Mouse (Mus musculus) brown adipose tissue, adult 24 weeks (tissue): ENCODE measurements at regions not wholly inside any gene's neighbourhood (a gene's known extent, or its start where the extent isn't known, plus 50 kb on each side); places are given as distances from the start of the nearest gene placed in this dataset.
"Not testable (repeated sequence)": the region's sequence is repeated elsewhere in the genome, so short reads cannot be mapped to it uniquely, and the experiment has no call there.

Source experiments
- H3K27ac ChIP-seq: fragments of 200-500 bp; replicated peaks from 2 replicates; pipeline ENCODE4 v1.5.1; 2012; ENCODE audit warnings: low read depth, mild to moderate bottlenecking, low read length
- H3K4me1 ChIP-seq: fragments of 200-500 bp; 2 replicates; pipeline ENCODE4 v1.6.1; 2012; ENCODE audit warnings: low read length, mixed read lengths; ENCODE audit not compliant: control insufficient read depth, insufficient read depth, insufficient read length
- H3K4me3 ChIP-seq: fragments of 200-500 bp; 2 replicates; pipeline ENCODE4 v1.5.1; 2012; ENCODE audit warnings: low read depth, mild to moderate bottlenecking, low read length, moderate library complexity; ENCODE audit not compliant: insufficient read depth

DNA sequence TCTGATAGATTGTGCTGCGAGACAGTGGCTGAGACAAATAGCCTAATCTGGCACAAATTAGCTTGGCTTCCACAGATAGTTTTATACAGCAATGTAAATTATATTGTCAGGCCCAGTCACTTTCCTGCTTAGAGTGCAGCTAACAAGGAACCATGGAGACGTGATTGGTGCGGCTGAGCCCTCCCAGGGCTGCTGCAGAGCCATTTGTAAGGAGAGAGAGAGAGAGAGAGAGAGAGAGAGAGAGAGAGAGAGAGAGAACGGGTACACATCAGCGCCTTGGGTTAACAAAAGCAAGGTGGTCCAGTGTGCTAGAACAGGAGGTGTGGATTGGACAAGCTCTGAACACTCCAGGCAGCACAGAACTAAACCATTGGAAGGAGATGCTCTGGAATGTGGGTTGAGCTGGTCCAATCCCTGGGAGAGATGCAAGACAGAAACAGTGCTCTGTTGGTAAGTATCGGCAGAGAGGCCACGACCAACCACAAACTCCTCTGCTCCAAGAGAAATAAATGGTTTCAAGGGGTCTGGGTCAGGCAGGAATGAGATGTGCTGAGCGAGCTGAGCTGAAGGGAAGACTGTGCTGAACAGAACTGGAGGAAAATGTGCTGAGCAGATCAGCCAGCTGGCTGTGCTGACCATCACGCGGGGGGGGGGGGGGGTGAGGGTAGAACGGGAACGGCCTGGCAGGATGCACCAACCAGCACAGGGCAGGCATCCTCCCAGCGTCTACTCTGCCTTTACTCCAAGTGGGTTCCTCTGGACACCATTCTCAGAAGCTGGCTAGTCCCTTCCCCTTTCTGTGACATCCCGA, 228.8 kb upstream of the Zfp703 start:
- H3K4me3 ChIP-seq: no peak overlapping the region
- H3K27ac ChIP-seq: no peak overlapping the region
- H3K4me1 ChIP-seq: peaks cover 2% of the 10 kb centered on the region; the same call in 1 of the 2 replicates

DNA sequence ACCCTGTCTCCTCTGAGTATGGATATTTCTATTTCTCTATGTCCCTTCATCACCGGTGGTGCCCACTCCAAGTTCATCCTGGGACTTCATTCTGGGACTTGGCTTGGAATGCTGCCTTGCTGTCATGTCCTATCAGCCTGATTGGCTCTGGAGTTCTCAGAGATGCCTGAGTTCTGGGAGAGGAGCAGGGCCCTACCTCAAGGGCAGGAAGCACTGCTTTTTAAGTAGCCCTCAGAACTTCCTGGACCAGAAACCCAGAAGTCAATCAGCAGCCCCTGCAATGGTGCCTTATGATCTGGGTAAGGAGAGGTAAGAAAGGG, 228.2 kb upstream of the Zfp703 start:
- H3K4me1 ChIP-seq: peaks cover 2% of the 10 kb centered on the region; the same call in 1 of the 2 replicates
- no peak overlapping the region for H3K27ac ChIP-seq
- H3K4me3 ChIP-seq: no peak overlapping the region

DNA sequence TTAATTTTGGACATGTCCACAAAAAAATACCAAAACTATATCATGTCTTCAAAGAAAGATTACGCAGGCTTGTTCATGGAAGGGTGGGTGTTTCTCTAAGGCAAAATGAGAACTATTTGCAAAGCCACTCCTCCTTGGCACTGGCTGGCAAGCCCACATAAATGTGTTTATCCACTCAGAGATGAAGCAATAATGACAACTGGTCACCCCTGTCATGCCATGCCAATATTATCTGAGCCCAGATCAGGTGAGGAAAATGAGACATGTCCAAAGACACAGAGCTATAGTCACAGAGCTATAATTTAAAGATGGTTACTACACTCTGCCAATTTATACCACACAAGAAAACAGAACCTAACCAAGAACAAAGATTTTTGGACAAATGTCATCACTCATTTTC, 227.0 kb upstream of the Zfp703 start:
- Histone ChIP-seq H3K27ac (no peak overlapping the region), H3K4me1 (peaks cover 2% of the 10 kb centered on the region; the same call in 1 of the 2 replicates), H3K4me3 (no peak overlapping the region)

DNA sequence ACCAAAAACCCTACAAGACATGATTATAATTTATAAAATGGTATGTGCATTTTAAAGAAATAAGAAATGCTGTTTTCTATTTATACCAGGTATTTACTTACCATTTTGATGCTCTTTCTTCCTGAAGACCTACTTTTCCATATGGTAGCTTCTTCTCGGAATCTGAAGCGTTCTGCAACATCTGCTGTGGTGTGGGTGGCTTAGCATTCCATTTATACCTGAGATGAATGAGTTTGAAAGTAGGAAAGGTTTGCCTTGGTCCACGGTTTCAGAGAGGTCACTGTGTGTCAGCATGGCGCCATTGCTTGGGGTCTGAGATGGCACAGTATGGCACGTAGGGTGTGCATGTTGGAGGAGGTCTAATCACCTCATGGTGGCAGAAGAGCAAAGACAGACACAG, 225.5 kb upstream of the Zfp703 start:
- peaks cover 2% of the 10 kb centered on the region; the same call in 1 of the 2 replicates for H3K4me1 ChIP-seq
- no peak overlapping the region for H3K27ac ChIP-seq
- no peak overlapping the region for H3K4me3 ChIP-seq

DNA sequence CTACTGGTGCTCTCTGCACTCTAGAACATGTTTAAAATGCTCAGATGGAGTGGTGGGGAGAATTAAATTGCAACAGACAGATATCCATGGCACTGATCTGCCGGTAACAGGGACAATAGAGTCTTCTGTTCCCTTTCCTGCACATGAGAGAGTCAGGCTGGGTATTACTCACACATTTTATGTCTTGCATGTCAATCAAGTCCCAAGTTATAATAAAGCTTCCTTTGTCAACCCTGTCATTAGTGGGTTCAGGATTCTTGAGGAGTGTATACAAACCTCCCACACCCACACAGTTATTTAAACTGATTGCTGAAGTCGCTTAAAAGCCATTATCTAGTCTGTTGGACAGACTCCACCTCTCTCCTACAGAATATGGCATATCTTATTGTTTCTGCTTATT, 220.7 kb upstream of the Zfp703 start:
- Histone ChIP-seq H3K4me3 (no peak overlapping the region), H3K27ac (no peak overlapping the region), H3K4me1 (no peaks in the 10 kb centered on the region)

DNA sequence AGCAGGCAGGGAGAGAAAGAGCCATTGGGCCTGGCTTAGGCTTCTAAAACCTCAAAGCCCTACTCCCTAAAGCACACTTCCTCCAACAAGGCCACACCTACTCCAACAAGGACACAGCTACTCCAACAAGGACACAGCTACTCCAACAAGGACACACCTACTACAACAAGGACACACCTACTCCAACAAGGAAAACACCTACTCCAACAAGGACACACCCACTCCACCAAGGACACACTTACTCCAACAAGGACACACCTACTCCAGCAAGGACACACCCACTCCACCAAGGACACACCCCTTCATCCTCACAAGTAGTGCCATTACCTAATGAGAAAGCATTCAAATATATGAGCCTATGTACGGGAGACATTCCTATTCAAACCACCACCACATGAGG, 216.4 kb upstream of the Zfp703 start:
- Histone ChIP-seq H3K4me1 (no peaks in the 10 kb centered on the region), H3K4me3 (no peak overlapping the region), H3K27ac (no peak overlapping the region)

DNA sequence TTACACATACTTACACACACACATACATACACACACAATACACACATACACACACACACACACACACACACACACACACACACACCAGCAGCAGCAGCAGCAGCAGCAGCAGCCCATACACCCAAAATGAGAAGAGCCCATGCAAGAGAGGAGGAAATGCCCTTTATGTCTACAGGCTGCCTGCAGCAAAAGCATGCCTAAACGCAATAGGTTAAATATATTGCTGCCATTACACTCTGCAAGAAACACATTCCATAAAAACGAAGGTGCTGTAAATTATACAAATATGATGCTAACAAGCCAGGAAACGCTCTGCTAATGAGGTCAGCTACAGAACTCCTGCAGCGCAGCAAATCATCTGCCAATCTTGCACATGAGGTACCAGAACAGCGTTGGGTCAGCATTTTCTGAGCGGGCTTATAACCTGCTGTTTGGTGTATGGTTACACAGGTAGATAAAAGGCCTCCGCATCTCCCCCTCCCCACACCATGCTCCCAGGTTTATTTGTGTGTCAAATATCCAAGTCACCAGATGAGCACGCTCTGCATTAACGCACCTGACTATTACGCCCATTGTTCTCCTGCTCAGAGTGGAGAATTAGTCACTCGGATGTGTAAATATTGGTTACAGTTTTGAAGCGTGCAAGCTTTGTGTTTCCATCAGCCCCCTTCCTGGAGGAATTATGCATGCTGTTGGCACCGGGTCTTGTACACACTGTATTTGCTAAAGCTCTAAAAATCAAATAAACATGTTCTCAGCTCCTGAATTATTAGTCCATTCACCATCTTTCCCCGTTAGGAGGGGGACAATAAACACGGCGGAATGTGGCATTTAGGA, 214.0 kb upstream of the Zfp703 start:
- no peak overlapping the region for H3K27ac ChIP-seq
- H3K4me3 ChIP-seq: no peak overlapping the region
- no peaks in the 10 kb centered on the region for H3K4me1 ChIP-seq

DNA sequence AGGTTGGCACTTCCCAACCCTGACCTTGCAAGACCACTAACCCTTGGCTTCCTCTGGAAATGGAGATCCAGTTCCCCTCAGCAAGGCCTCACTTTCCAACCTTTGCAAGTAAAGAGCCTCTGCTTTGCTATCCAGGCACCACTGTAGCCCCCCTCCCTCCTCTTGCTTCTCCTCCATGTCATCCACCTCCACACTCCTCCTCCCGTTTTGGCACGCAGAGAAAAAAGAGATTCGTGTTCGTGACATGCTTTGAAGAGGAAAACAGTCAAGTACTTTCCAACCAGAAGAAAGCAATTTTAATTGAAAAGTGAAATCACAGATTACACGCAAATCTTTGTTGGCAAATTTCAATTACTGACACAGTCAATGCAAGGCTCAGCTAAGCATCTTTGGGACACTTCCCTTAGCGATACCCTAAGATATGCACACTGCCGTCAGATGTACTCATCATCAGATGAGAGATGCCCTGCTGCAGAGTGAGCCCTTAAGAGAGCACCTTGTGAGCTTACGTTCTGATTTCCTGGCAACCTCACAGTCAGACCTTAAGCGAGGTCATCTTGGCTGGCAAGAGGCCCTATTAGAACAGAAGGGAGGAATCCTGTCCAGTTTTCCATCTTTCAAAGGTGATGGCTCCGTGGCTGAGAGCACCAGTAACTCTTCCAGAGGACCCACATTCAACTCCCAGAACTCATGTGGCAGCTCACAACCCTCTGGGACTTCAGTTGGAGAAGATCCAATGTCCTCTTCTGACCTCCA, 208.5 kb upstream of the Zfp703 start:
- Histone ChIP-seq H3K4me1 (no peaks in the 10 kb centered on the region), H3K4me3 (no peak overlapping the region), H3K27ac (no peak overlapping the region)

DNA sequence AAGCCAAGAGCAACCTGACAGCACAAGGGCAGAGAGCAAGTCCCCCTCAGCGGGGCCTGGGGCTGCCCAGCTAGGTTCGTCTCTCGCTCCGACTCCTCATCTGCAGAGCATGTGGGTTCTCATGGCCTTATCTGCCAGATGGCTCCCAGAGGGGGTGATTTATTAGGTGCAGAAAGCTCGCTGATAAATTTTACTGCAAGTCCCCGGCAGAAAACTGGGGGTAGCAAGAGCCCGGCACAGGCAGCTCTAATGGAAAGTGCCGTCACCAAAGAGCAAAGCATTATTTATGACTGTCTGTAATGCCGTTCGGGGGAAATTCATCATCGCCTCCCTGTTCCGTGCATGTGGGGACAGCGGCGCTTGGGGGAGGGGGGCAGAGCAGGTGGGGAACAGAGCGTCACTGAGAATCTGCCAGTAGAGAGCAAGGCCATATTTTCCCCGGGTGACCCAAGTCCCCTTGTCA, 206.7 kb upstream of the Zfp703 start:
- no peaks in the 10 kb centered on the region for H3K4me1 ChIP-seq
- H3K4me3 ChIP-seq: no peak overlapping the region
- no peak overlapping the region for H3K27ac ChIP-seq

DNA sequence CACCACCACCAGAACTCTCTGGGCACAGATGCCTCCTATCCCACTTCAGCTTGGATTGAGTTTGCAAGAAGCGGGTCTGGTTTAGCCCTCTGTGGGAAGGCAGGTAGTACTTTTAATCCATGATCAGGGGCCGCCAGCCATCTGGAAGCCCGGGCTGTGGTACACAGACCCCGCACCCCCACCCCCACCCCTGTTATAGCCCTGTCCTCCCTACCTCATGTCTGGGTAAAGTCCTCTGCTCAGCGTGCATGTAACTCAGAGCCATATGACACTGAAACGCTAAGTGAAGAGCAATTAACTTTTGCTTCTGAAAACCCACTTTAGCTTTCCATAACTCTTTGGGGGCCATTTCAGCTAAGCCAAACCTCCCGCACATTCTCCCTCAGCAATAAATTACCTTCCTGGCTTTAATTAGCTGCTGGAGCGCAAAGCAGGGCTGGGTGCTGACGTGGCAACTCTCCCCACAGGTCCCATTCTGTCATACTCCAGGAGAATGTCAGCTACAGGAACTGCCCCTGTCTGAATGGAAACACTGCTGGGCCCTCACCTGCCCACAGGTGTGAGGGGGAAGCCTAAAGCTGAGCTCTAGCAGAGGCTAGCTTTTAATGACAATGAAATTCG, 198.1 kb upstream of the Zfp703 start:
- Histone ChIP-seq H3K4me1 (no peaks in the 10 kb centered on the region), H3K27ac (no peak overlapping the region), H3K4me3 (no peak overlapping the region)

DNA sequence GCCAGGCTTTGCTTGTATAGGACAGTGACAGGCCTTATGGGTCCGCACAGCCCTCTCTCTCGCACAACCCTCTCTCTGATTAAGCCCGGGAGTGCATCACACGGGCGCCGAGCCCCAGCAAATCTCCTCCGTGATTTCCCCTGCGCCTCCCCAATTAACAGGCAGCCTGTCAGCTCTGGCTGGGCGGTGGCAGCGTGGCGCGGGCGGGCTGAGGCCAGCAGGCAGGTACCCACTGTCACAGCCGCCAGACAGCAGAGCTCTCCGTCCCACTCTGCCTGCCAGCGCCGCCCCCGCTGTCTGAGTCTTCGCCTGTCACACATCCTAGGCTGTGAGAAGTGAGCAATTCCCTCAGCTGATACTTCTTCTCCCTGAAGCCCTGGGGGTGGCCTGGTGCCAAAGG, 196.6 kb upstream of the Zfp703 start:
- Histone ChIP-seq H3K4me3 (no peak overlapping the region), H3K4me1 (peaks cover 4% of the 10 kb centered on the region; the same call in 1 of the 2 replicates), H3K27ac (no peak overlapping the region)

DNA sequence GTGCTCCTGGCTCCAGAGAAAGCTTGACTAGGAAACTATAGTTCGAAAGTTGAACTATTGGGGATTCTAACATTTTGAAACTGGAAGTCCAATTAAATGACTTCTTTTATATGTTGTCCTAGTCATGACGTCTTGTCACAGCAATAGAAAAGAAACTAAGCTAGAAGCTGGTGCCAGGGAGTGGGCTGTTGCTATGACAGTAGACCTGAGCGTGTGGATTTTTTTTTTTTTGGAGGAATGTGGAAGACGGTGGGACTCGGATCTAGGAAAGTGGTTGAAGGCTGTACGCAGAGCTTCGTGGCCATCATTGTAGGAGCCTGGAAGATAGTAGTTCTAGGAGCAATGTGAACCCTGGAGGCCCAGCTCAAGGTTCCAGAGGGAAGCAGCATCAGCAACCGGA, 194.2 kb upstream of the Zfp703 start:
- not testable (repeated sequence) for H3K27ac ChIP-seq, H3K4me1 ChIP-seq, H3K4me3 ChIP-seq

DNA sequence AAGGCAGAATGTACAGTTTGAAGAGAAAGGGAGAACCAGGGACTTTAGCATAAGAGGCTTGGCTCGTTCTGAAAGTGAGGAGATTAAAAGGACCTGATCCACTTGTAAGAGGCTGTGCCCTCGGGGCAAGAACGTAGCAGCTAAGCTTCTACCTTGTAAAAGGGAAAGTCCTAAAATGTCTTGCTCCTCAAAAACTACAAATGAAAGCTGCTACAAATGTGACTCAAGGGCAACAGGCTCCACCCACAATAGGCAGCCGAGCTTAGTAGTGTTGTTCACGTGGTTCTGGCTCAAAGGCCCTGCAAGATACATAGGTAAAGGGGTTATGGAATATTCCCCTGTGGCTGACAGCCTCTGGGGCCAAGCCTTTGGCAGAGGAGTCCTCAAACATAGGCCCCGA, 192.7 kb upstream of the Zfp703 start:
- Histone ChIP-seq H3K27ac (no peak overlapping the region), H3K4me1 (peaks cover 4% of the 10 kb centered on the region; the same call in 1 of the 2 replicates), H3K4me3 (no peak overlapping the region)

DNA sequence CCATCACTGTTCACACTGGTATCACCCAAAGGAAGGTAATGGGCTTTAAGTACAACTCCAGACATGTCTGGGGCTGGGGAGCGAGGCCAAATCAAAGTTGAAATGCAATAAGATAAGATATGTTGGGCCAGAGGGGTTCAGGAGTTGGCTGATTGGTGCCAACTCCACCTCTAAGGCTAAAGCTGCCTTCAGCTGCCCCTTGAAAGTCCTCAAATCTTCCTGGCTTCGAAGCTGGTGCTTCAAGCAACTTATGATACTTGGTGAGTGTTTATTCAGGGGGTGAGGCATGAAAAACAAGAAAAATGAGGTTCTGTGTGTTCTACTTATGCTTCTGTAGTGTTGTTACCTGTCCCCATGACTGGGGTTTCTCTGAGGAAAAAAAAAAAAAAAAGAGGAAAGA, 185.3 kb upstream of the Zfp703 start:
- Histone ChIP-seq H3K4me1 (no peaks in the 10 kb centered on the region), H3K27ac (no peak overlapping the region), H3K4me3 (no peak overlapping the region)
